Mouse (Mus musculus) telencephalon, adult 2 months (tissue): Measurements from ENCODE around the gene Phyhipl.

Source experiments
- DNase-seq: peaks from one replicate; pipeline ENCODE4 v3.0.0-alpha.2; 2011; ENCODE audit warnings: low read depth, low spot score

Phyhipl gene

DNA sequence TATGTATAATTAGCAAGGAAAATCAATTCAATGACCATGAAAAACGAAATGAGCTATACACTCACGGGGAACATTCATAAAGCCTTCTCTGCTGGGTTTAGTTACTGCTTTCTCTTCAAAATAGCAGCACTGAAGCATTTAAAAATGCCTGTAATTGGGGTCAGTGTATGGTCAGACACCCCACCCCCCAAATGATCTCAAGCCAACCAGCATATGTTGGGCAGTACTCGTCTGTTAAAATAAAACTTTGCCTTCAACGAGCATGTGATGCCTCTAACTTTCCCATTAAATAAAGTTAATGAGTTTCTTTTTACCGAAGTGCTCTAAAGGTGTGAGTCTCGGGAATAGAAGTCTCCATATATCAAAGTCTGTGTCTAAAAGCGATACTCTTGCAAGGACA, at the start of gene Phyhipl:
Gene Phyhipl (minus strand): TSS at position 138 of the 400 bp plus-strand sequence.
- DNase-seq, result no peak

DNA sequence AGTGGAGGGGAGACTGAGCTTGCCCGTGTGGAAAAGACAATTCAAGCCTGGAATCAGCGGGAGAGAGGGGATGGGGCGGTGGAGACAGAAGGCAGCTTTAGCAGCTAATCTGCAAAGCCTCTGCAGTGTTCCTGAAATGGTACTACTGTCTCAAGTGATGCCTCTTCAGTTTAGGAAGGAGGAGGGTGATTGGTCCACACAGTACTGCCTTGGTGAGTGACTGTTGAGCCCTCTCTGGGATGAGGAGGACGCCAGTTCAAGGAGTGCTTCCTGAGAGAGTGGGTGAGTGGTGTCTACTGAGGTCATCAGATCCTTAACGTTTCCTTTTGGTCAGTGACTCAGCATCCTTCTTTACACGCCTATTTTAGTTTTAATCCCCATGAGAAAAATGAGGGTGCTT, 47.4 kb upstream of the Phyhipl start:
- DNase-seq, result no peak

DNA sequence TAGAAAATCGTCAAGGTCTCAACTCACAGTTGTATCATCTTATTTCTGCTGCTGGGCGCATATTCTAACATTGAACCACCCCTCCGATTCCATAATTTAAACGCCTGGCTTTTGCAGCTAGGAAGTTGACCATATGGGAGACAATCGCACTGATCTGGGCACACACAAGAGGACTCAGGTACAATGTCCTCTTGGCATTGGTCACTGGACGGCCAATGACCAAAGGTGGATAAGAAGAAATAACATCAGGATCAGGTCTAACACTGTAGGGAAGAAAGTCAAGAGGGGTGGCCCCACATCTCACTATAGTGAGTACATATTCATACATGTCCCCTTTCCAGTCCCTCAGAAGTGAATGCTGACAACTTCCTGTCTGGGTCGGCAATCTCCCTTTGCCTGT, 43.8 kb upstream of the Phyhipl start:
- no peak for DNase-seq

DNA sequence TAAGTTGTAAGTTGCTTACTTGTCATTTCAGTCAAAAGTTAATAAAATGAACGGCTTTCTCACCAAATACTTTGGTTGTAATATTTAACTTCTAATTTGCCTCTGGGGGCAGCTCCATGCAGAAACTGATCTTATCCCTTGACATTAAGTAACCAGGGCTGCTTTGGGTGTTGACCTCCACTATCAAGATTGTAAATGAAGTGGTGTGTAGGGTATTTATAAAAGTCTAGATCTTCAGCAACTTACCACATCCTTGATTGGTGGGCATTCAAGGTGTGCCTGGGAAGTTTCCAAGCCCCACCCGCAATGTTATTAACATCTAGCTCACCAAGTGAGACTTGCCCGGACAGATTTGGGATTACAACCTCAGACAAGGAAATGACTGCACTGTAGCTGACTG, 42.2 kb upstream of the Phyhipl start:
- DNase-seq, result no peak

DNA sequence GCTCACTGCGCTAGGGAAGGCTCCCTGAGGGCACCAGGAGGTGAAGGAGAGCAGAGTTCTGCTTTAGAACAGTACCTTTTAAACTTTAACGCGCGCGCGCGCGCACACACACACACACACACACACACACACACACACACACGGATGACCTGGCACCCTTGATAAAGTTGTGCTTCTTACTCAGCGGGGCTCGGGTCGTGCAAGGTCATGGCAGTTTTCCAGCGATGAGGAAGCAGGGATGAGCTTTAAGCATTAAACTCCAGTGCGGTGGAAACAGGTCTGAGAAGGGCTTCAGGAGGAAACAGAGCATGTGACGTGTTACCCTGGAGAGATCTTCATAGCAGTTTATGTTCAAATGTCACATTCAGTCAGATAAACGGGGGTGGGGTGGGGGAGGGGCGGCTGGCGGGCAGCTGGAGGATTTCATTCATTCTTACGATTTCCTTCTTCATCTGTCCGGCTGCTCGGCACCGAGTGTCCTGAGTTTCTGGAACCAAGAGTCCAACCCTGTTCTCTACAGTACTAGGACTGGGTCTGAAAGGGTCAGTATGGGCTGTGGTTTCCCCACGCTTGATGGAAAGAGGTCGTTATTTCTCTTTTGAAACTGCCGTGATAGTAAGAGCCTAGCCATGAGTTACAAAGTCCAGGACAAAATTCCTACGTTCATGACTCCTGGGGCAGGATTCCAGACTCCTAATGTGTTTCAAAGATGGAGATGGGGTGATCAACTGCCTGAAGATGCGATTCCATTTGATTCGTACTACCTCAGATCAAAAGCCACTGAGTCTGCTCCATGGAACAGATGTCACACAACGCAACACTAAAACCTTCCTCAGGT, 41.2 kb upstream of the Phyhipl start:
- no peak for DNase-seq

DNA sequence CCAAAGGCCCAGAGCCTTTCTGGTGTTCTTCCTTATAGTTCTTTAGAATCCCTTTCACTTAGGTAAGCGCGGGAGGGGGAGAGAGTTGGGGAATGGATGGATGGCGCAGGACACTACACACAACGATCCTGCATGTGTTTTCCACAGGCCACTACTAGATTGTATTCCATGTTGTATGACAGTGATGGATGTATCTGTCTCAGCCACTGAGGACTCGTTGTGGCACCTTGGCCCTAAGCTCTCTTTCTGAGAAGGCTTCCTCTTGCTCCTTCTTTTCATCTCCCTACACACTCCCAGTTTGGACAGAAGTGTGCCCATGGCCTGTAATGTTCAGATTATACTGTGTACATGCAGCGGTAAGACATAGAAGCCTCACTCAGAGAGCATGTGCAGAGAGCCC, 33.6 kb upstream of the Phyhipl start:
- no peak for DNase-seq

DNA sequence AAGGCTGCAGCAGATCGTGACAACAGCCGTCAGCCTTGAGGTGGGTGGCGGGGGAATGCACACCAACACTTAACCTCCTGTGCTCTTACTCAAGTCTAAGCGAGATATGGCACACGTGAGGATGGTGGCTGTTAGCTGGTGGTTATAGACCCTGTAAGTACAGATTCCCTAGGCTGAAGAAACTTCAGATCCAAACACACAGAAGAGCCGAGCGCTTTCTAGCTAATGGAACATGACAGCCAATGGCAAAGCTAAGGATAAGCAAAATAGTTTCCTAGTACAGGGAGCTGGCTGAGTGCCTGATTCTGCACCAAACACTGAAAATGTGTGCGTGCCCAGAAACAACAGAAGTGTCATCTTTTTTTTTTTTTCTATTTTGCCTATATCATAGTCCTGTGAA, 33.1 kb upstream of the Phyhipl start:
- no peak for DNase-seq

DNA sequence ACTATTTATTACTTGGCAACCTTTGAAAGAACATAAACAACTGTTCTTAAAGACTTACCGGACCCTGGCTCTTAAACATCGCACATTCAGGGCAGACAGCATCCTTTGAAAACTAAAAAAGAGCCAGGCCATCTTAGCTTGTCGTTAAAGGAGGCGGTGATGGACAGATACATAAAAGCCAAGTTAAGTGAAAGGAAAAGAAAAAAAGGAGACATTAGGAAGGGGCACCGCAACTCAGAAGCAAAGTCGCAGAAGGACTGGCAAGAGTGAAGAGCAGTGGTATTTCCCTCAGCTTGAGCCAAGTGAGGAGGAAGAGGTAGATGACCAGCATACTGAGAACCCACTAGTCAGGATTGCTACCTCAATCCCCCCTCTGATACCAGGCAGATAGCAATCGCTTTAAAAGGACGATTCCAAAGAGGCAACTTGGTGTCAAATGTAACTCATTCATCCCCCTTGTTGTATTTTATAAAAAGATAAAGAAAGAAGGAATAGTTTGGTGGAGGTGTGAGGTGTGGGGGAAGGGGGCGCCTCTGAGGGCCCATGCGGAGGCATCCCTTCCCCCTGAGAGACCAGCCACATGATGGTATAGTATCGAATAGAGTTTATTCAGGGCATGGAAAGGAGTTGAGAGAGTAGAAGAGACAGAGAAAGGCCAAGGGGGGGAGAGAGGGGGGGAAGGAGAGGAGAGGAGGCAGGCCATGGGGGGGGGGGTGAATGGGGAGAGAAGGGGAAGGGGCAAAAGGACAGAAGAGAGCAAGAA, 31.4 kb upstream of the Phyhipl start:
- no peak for DNase-seq

DNA sequence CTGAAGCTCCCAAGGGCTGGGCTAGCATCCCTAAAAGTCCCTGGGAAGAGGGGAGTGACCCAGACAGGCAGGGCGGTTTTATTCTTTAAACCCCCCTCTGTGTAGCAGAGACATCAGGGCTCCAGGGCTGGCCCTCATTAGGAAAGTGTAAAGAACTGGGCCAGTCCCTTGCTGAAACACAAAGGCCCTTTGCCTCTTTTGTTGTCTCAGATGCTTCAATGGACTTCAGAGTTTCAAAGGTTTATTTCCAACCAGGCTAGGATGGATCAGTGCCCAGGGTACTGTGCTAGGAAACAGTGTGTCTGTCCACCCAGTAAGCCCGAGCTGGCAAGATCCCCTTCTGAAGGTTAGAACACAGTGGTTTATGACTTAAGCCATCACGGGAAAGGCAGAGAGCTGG, 30.7 kb upstream of the Phyhipl start:
- DNase-seq, result no peak

DNA sequence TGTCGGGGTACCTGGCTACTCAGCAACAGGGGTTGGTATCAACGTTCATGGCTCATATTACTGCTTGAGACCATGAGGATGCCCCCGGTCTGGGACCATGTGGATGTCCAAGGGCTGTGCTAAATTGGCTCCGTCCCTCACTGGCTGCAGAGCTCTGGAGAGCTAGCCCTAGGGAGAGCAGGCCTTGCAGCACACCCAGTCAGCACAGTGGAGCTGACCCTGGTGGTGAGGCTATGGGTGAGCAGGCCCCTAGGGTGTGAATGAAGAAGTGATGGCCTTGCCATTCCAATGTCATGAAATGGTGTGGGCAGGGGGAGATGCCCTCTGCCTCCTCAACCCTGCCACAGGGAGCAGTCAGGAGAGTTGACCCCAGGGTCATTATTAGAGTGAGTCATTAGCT, 27.7 kb upstream of the Phyhipl start:
- no peak for DNase-seq

DNA sequence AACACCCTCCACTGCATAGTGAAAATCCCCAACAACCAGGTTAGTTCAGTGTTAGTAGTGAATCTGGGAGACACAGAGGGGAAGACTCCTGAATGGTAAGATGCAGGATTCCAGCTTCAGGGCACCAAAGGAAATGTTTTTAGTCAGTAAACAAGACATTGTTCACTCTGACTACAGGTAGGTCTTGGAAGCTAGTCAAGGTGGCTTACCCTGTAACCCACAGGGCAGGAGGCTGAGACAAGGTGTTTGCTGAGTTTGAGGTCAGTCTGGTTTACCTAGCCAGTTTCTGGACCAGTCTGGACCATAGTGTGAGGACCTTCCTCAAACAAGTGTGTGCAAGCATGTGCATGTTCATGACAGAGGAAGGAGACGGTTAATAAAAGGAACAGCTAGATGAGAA, 22.2 kb upstream of the Phyhipl start:
- DNase-seq, result no peak

DNA sequence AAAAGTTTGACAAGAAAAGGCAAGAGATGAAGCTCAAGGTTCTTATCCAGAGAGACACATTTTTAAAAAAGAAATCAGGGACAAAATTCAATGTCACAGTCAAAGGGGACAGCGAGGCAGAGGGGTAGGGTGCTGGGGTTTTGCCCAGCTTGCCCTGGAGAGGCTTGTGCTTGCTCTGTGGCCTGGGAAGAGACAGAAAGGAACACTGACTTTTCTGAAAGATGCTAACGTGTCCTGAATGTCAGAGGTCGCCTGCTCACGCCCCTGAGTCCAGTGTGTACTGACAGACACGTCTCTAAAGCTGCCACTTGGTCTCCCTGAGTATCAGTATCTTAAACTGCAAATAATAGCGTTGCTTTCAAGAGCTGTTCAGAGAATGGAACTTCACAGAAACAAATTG, 507 bp upstream of the Phyhipl start:
- DNase-seq, result no peak

DNA sequence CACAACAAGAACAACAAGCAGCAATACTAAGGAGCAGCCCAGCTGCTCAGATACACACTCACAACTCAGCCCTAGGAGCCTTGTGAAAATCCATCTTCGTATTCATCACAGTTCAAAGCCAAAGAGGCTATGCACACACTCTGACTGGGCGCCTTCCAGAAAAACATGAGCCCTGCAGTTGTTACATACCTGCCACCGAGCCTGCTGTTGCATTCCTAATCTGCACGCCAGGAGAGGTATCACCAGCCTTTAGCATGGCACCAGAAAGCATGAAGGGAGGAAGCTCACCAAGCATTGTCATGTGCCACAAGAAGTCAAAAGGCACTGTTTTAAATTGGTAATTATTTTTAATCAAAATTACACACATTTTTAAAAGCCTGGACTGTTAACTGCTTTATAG, 1.1 kb downstream of the Phyhipl start:
- no peak for DNase-seq

DNA sequence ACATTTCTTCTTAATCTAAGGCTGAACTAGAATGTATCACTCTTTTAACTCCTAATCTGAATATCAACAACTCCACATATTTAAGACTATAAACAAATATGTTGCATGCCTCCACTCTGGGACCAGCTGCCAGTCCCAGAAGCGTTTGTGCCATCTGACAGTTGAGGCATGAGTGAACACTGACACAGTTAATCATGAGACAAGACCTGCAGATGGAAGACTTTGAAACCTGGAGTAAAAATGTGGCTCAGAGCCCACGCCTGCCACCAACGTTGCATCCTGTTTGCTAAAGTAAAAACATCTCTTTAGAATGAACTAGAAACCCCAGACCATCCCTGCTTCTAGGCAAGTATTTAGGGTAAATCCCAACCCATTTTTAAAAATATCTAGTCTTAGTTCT, 1.6 kb downstream of the Phyhipl start:
- no peak for DNase-seq

DNA sequence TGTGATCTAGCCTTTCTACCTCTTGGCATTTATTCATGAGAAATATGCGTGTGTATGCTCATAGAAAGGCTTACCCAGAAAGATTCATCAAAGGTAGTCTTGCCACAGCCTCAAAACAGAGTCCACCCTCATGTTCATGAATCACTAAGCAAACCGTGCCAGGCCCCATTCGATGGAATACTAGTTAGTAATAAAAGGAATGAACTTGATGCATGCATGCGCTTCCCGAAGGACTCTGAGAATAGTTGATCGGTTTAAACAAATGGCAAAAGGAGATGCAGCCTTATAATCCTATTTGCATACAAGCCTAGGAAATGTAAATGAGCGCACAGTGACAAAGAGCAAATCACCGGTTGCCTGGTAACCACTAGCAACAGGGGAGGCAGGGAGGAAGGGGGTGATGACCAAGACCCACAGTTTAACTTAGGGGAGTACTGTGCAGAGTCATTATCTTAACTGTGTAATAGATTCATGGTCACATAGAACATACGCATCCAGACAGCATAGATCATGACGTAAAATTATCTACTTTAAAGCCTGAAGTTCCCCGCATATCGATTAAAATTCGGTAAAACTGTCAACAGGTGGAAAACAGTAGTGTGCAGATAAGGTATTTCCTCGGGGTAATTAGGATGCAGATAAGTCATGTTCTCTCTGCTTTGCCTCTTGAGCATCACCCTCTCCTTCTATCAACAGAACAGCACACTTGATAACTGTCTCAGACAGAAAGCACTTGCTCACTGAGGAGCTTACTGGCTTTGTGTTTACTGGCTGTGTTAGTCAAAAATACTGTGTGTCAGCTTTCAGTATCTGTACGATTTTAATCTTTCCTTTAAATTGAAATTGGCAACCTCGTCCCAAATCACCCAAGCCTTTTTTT, 3.8 kb downstream of the Phyhipl start:
- DNase-seq, result no peak

DNA sequence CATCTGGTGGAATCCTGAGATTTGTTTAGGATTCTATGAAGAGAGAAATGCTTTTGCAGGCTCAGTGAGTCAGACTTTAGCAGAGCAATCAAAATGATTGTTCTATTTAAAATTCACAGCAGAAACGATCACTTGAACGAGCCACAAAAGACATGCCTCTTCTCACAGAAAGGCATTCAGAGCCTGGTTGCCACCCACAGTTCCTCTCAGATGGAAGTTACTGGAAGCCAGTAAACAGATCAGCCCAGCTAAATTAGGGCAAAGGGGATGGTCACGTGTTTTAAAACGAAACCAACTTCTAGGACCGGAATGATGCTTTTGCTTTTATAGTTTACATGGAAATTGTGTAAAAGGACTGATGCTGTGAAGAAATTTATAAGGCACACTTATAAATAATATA, 6.9 kb downstream of the Phyhipl start:
- peak; percentile 75 for DNase-seq

DNA sequence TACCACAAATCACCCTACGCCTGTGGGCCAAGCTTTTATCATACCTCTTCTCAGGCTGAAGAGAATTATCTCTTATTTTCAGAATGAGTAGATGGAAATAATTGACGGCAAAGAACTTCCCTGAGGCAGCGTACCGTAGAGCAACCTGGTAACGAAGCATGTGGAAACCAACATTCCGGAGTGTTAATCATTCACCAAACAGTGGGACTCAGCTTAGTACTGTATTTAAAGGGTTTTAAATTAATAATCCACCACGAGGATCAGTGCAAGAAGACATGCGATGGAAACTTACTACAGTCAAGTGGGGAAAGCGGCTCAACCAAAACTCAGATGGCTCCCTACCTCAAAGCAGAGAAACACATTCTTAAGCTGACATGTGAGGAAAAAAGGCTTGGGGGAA, 12.6 kb downstream of the Phyhipl start:
- no peak for DNase-seq

DNA sequence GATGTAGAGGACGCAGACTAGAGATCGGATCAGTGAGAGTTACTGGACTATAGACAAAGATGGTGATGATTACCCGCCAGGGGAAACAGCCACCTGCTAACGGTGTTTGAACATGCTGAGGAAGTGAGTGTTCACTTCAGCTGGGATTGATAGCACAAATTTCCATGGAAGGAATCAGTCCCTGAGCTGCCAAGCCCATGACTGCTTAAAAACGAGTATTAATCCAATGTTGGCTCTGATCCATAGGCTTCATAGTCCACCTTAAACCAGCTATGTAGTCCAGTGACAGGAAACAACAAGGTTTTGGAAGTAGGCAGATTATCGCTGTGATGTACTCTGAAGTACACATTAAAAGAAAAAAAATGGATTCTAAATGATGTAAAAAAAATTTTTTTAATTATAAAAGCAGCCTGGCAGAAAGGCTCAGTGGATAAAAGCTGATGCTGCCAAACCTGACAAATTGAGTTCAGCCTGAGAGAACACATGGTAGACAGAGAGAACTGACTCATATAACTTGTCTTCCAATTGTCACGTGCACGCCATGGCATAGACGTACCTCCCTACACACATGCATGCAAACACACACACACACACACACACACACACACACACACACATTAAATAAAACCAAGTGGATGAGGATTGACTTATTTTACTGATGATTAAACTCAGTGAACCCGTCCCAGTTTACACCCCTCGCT, 14.7 kb downstream of the Phyhipl start:
- no peak for DNase-seq

DNA sequence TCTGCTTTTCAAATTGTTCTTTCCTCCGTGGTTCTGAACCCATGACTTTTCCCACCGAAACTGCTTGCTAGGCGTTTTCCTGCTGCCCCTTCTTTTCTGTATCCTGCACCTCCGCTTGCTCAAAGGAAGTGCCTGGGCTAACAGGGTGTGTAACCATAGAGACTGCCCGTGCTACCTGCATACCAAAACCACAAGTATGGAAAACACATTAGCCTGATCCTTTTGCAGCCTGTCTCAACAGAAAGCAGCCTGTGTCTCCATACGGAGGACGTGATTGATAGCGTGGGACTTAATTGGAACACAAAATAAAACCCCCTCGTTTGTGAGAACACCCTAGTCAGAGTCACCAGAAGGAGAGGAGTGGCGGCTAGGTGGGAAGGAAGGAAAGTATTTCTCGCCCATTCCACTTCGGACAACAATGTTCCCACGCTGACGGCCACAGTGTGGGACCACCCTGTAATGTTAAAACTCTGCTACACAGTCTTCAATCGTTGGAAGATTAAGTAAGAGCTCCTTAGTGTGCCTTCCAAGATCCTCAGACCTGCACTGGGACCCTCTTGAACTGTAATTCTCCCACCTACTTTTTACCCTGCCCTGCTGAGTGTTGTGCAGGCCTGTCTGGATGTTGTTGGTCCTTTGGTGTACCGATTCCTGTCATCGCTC, 15.6 kb downstream of the Phyhipl start:
- DNase-seq, result no peak

DNA sequence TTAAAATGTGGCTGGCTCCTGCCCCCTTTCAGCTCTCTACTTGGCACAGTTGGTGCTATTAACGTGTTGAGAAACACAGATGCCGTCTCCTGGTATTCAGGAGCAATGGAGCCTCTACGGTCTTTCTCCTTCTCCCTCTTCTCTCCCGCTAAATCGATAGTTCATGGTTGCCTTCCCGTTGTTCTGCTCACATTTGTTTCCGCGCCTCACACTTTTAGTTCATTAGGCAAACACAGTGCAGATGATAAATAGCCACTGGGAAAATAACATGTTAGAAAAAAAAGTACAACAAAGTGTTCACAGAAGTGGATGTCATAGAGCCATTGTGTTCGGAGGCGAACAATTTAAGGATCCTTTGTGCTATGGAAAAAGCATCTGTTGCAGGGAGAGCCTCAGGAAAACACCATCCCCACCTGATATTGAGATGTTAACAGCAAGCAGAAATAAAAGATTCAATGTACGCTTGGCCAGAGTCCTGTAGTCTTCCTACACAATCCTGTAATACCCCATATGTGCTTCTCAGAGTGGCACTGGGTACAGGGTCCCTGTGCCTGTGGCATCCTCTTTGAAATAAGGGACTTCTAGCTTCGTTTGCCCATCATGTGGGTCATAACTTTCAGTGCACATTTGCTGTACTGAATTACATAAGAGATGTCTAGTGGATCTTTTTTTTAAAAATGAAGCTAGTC, 18.0 kb downstream of the Phyhipl start:
- no peak for DNase-seq
